Mouse (Mus musculus): ENCODE results near the gene Wnk1.

- TF ChIP-seq CTCF (IDR thresholded peaks at IDR 0.05) (no peak), EP300 (IDR thresholded peaks at IDR 0.05) (no peak)
Measured at GRCm38 (mm10) chr6:120047705-120048292, 9.3 kb upstream of the Wnk1 start.
